Mouse (Mus musculus): Measurements from ENCODE around the gene Ly86.
A peak's percentile ranks its signal among the peaks of the same experiment; 100 is the strongest.

Gene Ly86

GRCm38 (mm10) chr13:37344909-37345772 lies at the start of gene Ly86:
TSS of gene Ly86 (plus strand) at chr13:37345208.
- DNase-seq (ENCODE audit: low read depth, low spot score), result no peak

GRCm38 (mm10) chr13:37297886-37298285 lies 47.1 kb upstream of the Ly86 start:
- DNase-seq (ENCODE audit: low read depth, low spot score), result no peak

- no peak for DNase-seq (ENCODE audit: low read depth, low spot score)
Measured at GRCm38 (mm10) chr13:37298856-37299255, 46.2 kb upstream of the Ly86 start.

GRCm38 (mm10) chr13:37302877-37303276 lies 42.1 kb upstream of the Ly86 start:
- DNase-seq (ENCODE audit: low read depth, low spot score), result no peak

GRCm38 (mm10) chr13:37308006-37308405 lies 37.0 kb upstream of the Ly86 start:
- no peak for DNase-seq (ENCODE audit: low read depth, low spot score)

- no peak for DNase-seq (ENCODE audit: low read depth, low spot score)
Measured at GRCm38 (mm10) chr13:37309296-37309695, 35.7 kb upstream of the Ly86 start.

- DNase-seq (ENCODE audit: low read depth, low spot score), result no peak
Measured at GRCm38 (mm10) chr13:37310331-37310730, 34.7 kb upstream of the Ly86 start.

- no peak for DNase-seq (ENCODE audit: low read depth, low spot score)
Measured at GRCm38 (mm10) chr13:37311555-37312221, 33.3 kb upstream of the Ly86 start.

GRCm38 (mm10) chr13:37312222-37312928 lies 32.6 kb upstream of the Ly86 start:
- DNase-seq (ENCODE audit: low read depth, low spot score), result peak; percentile 76

GRCm38 (mm10) chr13:37312951-37313350 lies 32.1 kb upstream of the Ly86 start:
- DNase-seq (ENCODE audit: low read depth, low spot score), result no peak

- DNase-seq (ENCODE audit: low read depth, low spot score), result no peak
Measured at GRCm38 (mm10) chr13:37325504-37325903, 19.5 kb upstream of the Ly86 start.

- no peak for DNase-seq (ENCODE audit: low read depth, low spot score)
Measured at GRCm38 (mm10) chr13:37329747-37330146, 15.3 kb upstream of the Ly86 start.

- no peak for DNase-seq (ENCODE audit: low read depth, low spot score)
Measured at GRCm38 (mm10) chr13:37330971-37331370, 14.0 kb upstream of the Ly86 start.

- DNase-seq (ENCODE audit: low read depth, low spot score), result no peak
Measured at GRCm38 (mm10) chr13:37332779-37333543, 12.0 kb upstream of the Ly86 start.

GRCm38 (mm10) chr13:37333544-37333870 lies 11.5 kb upstream of the Ly86 start:
- DNase-seq (ENCODE audit: low read depth, low spot score), result no peak

- DNase-seq (ENCODE audit: low read depth, low spot score), result no peak
Measured at GRCm38 (mm10) chr13:37337269-37337668, 7.7 kb upstream of the Ly86 start.

GRCm38 (mm10) chr13:37337871-37338270 lies 7.1 kb upstream of the Ly86 start:
- DNase-seq (ENCODE audit: low read depth, low spot score), result no peak

- DNase-seq (ENCODE audit: low read depth, low spot score), result no peak
Measured at GRCm38 (mm10) chr13:37342804-37343203, 2.2 kb upstream of the Ly86 start.

- no peak for DNase-seq (ENCODE audit: low read depth, low spot score)
Measured at GRCm38 (mm10) chr13:37345823-37346222, 815 bp downstream of the Ly86 start.

GRCm38 (mm10) chr13:37347871-37348595 lies 3.0 kb downstream of the Ly86 start:
- DNase-seq (ENCODE audit: low read depth, low spot score), result no peak

GRCm38 (mm10) chr13:37349051-37349450 lies 4.0 kb downstream of the Ly86 start:
- no peak for DNase-seq (ENCODE audit: low read depth, low spot score)

All from skeletal muscle tissue, adult 2 months (tissue).